31 mouse cellular contexts compared by ENCODE assay signal in the genomic region with DNA sequence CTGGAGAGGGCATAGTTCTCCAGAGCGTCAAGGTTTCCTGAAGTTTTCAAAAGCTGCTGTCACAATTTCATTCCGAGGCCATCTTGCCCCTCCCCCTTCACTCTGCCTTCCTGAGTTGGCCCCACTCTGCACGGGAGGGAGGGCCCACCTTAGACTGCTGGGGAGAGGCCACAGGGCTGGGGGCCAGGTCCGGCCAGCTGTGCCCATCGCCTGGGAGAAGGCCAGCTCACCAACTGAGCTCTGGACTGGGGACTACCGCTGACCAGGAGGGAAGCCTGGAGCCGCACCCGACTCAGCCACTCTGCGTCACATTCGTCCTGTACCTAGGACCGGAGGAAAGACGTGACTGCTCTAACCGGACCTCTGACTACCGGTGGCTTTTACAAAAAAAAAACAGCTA. TPM values are rescaled to one million over a fixed set of nuclear protein-coding genes. Genes with fewer than 3 reads are reported as not detected.
DNase-seq lines count a peak whose midpoint lies in the region; ATAC-seq lines count a peak whose summit lies in the region.
"Had no signal": no experiment of that assay in that cellular context is flagged by ENCODE, and none has a peak within 500 bp of the region (broad histone marks: within the 10 kb centered on the region; RNA-seq: fewer than 3 reads in every experiment).

No protein-coding gene starts in this region.

- H3K36me3 ChIP-seq in forebrain, embryonic 14.5 days (ENCODE audit: control insufficient read depth, insufficient read depth, low read length) = peaks cover 7% of the 10 kb centered on the region; the same call in 1 of the 2 replicates
- no peaks in the 10 kb centered on the region; the same call in 1 of the 2 replicates for H3K36me3 ChIP-seq in forebrain, embryonic 10.5 days (replicated peaks)
- no peaks in the 10 kb centered on the region for H3K36me3 ChIP-seq in kidney, embryonic 15.5 days
- no peaks in the 10 kb centered on the region for H3K36me3 ChIP-seq in midbrain, embryonic 11.5 days (ENCODE audit: control insufficient read depth, insufficient read depth, low read length)
- H3K36me3 ChIP-seq in midbrain, embryonic 15.5 days (replicated peaks) = 0 out of 2 replicates have a peak, but pooled peaks cover 5% of the 10 kb centered on the region
- no peaks in the 10 kb centered on the region; the same call in 1 of the 2 replicates for H3K36me3 ChIP-seq in ES-E14 (ENCODE audit: control insufficient read depth, insufficient read depth, low read length, poor library complexity, severe bottlenecking)
- H3K36me3 ChIP-seq: embryonic facial prominence, embryonic 12.5 days; embryonic facial prominence, embryonic 15.5 days; forebrain, embryonic 12.5 days; heart, embryonic 10.5 days; heart, embryonic 13.5 days had no signal

- H3K9me3 ChIP-seq in forebrain, embryonic 14.5 days (replicated peaks; ENCODE audit: control insufficient read depth, low read length) = no peaks in the 10 kb centered on the region
- H3K9me3 ChIP-seq in forebrain, embryonic 10.5 days = no peaks in the 10 kb centered on the region
- no peaks in the 10 kb centered on the region for H3K9me3 ChIP-seq in kidney, embryonic 15.5 days (replicated peaks)
- H3K9me3 ChIP-seq in midbrain, embryonic 11.5 days (ENCODE audit: control insufficient read depth, low read length) = no peaks in the 10 kb centered on the region
- no peaks in the 10 kb centered on the region for H3K9me3 ChIP-seq in midbrain, embryonic 15.5 days
- H3K9me3 ChIP-seq in ES-E14 (ENCODE audit: control insufficient read depth, insufficient read depth, low read depth, low read length) = no peaks in the 10 kb centered on the region
- H3K9me3 ChIP-seq: embryonic facial prominence, embryonic 12.5 days; embryonic facial prominence, embryonic 15.5 days; forebrain, embryonic 12.5 days; heart, embryonic 10.5 days; heart, embryonic 13.5 days; hindbrain, embryonic 13.5 days had no signal

- in situ Hi-C loops in ES-E14 (cut with MboI; ENCODE audit: low sequenced_read_pairs in 2 of 2, unreplicated experiment in 2 of 2) = no loop called here

- WGBS in forebrain, embryonic 14.5 days = 72% methylated on average over 14 of the region's 14 CpGs
- 70% methylated on average over 14 of the region's 14 CpGs for WGBS in forebrain, embryonic 10.5 days
- 62% methylated on average over 14 of the region's 14 CpGs for WGBS in kidney, embryonic 15.5 days
- 74% methylated on average over 14 of the region's 14 CpGs for WGBS in midbrain, embryonic 11.5 days
- WGBS in midbrain, embryonic 15.5 days = 79% methylated on average over 14 of the region's 14 CpGs

- 0 out of 2 replicates have a peak, but pooled peaks have one; percentile 16 for ATAC-seq in forebrain, embryonic 14.5 days
- peak; percentile 26; the same call in 1 of the 2 replicates for ATAC-seq in kidney, embryonic 15.5 days (replicated peaks; ENCODE audit: low FRiP score)
- ATAC-seq in midbrain, embryonic 11.5 days (ENCODE audit: low FRiP score) = peak; percentile 31; the same call in 1 of the 2 replicates
- no peak; the same call in 1 of the 2 replicates for ATAC-seq in midbrain, embryonic 15.5 days (replicated peaks)
- ATAC-seq: forebrain, embryonic 16.5 days; hindbrain, embryonic 16.5 days had no signal

- no peak overlapping the region for H3K4me3 ChIP-seq in forebrain, embryonic 14.5 days (ENCODE audit: low read depth, low read length)
- no peak overlapping the region for H3K4me3 ChIP-seq in forebrain, embryonic 10.5 days
- no peak overlapping the region for H3K4me3 ChIP-seq in kidney, embryonic 15.5 days (replicated peaks)
- no peak overlapping the region for H3K4me3 ChIP-seq in midbrain, embryonic 11.5 days (ENCODE audit: low read depth, low read length)
- no peak overlapping the region for H3K4me3 ChIP-seq in midbrain, embryonic 15.5 days
- no peak overlapping the region for H3K4me3 ChIP-seq in ES-E14 (ENCODE audit: insufficient read depth in 1 of 2, low read depth in 1 of 2, low read length in 2 of 2, poor library complexity in 1 of 2, severe bottlenecking in 1 of 2)
- H3K4me3 ChIP-seq: embryonic facial prominence, embryonic 12.5 days; embryonic facial prominence, embryonic 15.5 days; forebrain, embryonic 12.5 days; heart, adult 2 months; heart, embryonic 10.5 days; heart, embryonic 13.5 days; hindbrain, embryonic 13.5 days had no signal

- no peak overlapping the region for H3K9ac ChIP-seq in forebrain, embryonic 14.5 days (ENCODE audit: low read length)
- H3K9ac ChIP-seq in kidney, embryonic 15.5 days = no peak overlapping the region
- no peak overlapping the region for H3K9ac ChIP-seq in midbrain, embryonic 11.5 days (ENCODE audit: low read length)
- H3K9ac ChIP-seq in midbrain, embryonic 15.5 days = no peak overlapping the region
- no peak overlapping the region for H3K9ac ChIP-seq in ES-E14 (ENCODE audit: insufficient read depth, low read depth, low read length, poor library complexity, severe bottlenecking)
- H3K9ac ChIP-seq: embryonic facial prominence, embryonic 12.5 days; embryonic facial prominence, embryonic 15.5 days; forebrain, embryonic 12.5 days; heart, embryonic 13.5 days; hindbrain, embryonic 13.5 days had no signal

- no peaks in the 10 kb centered on the region for H3K4me1 ChIP-seq in forebrain, embryonic 14.5 days (ENCODE audit: control insufficient read depth, insufficient read depth, low read length)
- peaks cover 3% of the 10 kb centered on the region; the same call in 1 of the 2 replicates for H3K4me1 ChIP-seq in forebrain, embryonic 10.5 days
- H3K4me1 ChIP-seq in kidney, embryonic 15.5 days = peaks cover 3% of the 10 kb centered on the region; the same call in 1 of the 2 replicates
- H3K4me1 ChIP-seq in midbrain, embryonic 11.5 days (ENCODE audit: control insufficient read depth, insufficient read depth, low read length) = no peaks in the 10 kb centered on the region
- peaks cover 5% of the 10 kb centered on the region; the same call in 1 of the 2 replicates for H3K4me1 ChIP-seq in midbrain, embryonic 15.5 days
- H3K4me1 ChIP-seq in ES-E14 (ENCODE audit: control insufficient read depth in 2 of 2, insufficient read depth in 2 of 2, low read length in 2 of 2, poor library complexity in 1 of 2) = no peaks in the 10 kb centered on the region
- H3K4me1 ChIP-seq: embryonic facial prominence, embryonic 12.5 days; heart, embryonic 13.5 days had no signal

- H3K4me2 ChIP-seq in forebrain, embryonic 14.5 days (ENCODE audit: low read length) = no peak overlapping the region
- no peak overlapping the region for H3K4me2 ChIP-seq in kidney, embryonic 15.5 days
- H3K4me2 ChIP-seq in midbrain, embryonic 11.5 days = no peak overlapping the region
- H3K4me2 ChIP-seq in midbrain, embryonic 15.5 days = no peak overlapping the region
- H3K4me2 ChIP-seq: embryonic facial prominence, embryonic 12.5 days; embryonic facial prominence, embryonic 15.5 days; forebrain, embryonic 12.5 days; heart, embryonic 13.5 days; hindbrain, embryonic 13.5 days had no signal

- DNase-seq in forebrain, embryonic 14.5 days (ENCODE audit: low spot score) = no peak
- no peak for DNase-seq in forebrain, embryonic 10.5 days (ENCODE audit: extremely low spot score, low spot score)
- no peak for DNase-seq in kidney, postnatal 25 days
- DNase-seq in midbrain, embryonic 11.5 days (ENCODE audit: low spot score, missing footprints) = no peak
- DNase-seq in ES-E14 (ENCODE audit: low read depth, low spot score) = no peak
- DNase-seq in urinary bladder, adult 18-20 months (ENCODE audit: low spot score in 2 of 2) = no peak
- DNase-seq: adrenal gland, adult 2 months; adrenal gland, postnatal 14 days; B cell, adult 2 months; cerebellum, adult 11 months; cerebellum, adult 2 months; cerebellum, adult 9-11 months; gastrocnemius, postnatal 10 days; gastrocnemius, postnatal 36 days; heart, adult 2 months; heart, postnatal 14 days; heart, postnatal 4 days had no signal

- no peak overlapping the region for H3K27ac ChIP-seq in forebrain, embryonic 14.5 days (ENCODE audit: low read depth, low read length)
- H3K27ac ChIP-seq in forebrain, embryonic 10.5 days = no peak overlapping the region
- H3K27ac ChIP-seq in kidney, embryonic 15.5 days = no peak overlapping the region
- no peak overlapping the region for H3K27ac ChIP-seq in midbrain, embryonic 11.5 days (ENCODE audit: low read depth, low read length)
- H3K27ac ChIP-seq in midbrain, embryonic 15.5 days = no peak overlapping the region
- no peak overlapping the region for H3K27ac ChIP-seq in ES-E14 (ENCODE audit: insufficient read depth, low read depth, low read length, poor library complexity, severe bottlenecking)
- H3K27ac ChIP-seq: embryonic facial prominence, embryonic 12.5 days; embryonic facial prominence, embryonic 15.5 days; forebrain, embryonic 12.5 days; heart, adult 2 months; heart, embryonic 10.5 days; heart, embryonic 13.5 days; hindbrain, embryonic 13.5 days had no signal

- no peaks in the 10 kb centered on the region for H3K27me3 ChIP-seq in forebrain, embryonic 14.5 days (replicated peaks; ENCODE audit: control insufficient read depth, insufficient read depth, low read length)
- no peaks in the 10 kb centered on the region for H3K27me3 ChIP-seq in forebrain, embryonic 10.5 days (ENCODE audit: poor library complexity, severe bottlenecking)
- H3K27me3 ChIP-seq in kidney, embryonic 15.5 days = no peaks in the 10 kb centered on the region
- no peaks in the 10 kb centered on the region for H3K27me3 ChIP-seq in midbrain, embryonic 11.5 days (ENCODE audit: control insufficient read depth, insufficient read depth, low read length)
- H3K27me3 ChIP-seq in midbrain, embryonic 15.5 days (replicated peaks) = no peaks in the 10 kb centered on the region
- H3K27me3 ChIP-seq: CH12.LX; embryonic facial prominence, embryonic 12.5 days; embryonic facial prominence, embryonic 15.5 days; forebrain, embryonic 12.5 days; hindbrain, embryonic 13.5 days had no signal

RNA-seq across cellular contexts. Expression of a gene that starts 16.9 kb away (rescaled TPM):
- polyA plus RNA-seq in forebrain, embryonic 14.5 days (2014; fragmentation: Nextera tagmentation; extraction: Ambion mirVana) = 0.22 TPM in 1 of 2 replicates, not detected in the other
- not detected in 2 replicates for polyA plus RNA-seq in forebrain, embryonic 10.5 days (2016; fragmentation: Nextera tagmentation; extraction: Ambion mirVana)
- polyA plus RNA-seq in kidney, embryonic 15.5 days (2015; fragmentation: Nextera tagmentation; extraction: Ambion mirVana) = not detected in 2 replicates
- not detected in 2 replicates for polyA plus RNA-seq in midbrain, embryonic 11.5 days (2014; fragmentation: Nextera tagmentation; extraction: Ambion mirVana)
- 0.54 and 1.5 TPM in 2 replicates for polyA plus RNA-seq in midbrain, embryonic 15.5 days (2015; fragmentation: Nextera tagmentation; extraction: Ambion mirVana)
- total RNA-seq in ES-E14 (2012; rRNA removed) = 0.18 TPM in 1 of 2 replicates, not detected in the other
- total RNA-seq: CH12.LX; gastrocnemius, adult 18-20 months; gastrocnemius, postnatal 10 days; gastrocnemius, postnatal 36 days; granulocyte monocyte progenitor cell, adult 5-6 weeks; heart, adult 2 months; heart, postnatal 14 days; heart, postnatal 4 days; MEL had no signal
- polyA plus RNA-seq: adrenal gland, adult 2 months; embryonic facial prominence, embryonic 12.5 days; heart, embryonic 10.5 days; heart, embryonic 13.5 days had no signal

RNA-seq across cellular contexts. Expression of a gene that starts 21.4 kb away (rescaled TPM):
- polyA plus RNA-seq in forebrain, embryonic 14.5 days (2014; fragmentation: Nextera tagmentation; extraction: Ambion mirVana) = 10.5 and 11.1 TPM in 2 replicates
- 10.9 and 12.7 TPM in 2 replicates for polyA plus RNA-seq in forebrain, embryonic 10.5 days (2016; fragmentation: Nextera tagmentation; extraction: Ambion mirVana)
- polyA plus RNA-seq in kidney, embryonic 15.5 days (2015; fragmentation: Nextera tagmentation; extraction: Ambion mirVana) = 9.3 and 12.8 TPM in 2 replicates
- 4.9 and 6.2 TPM in 2 replicates for polyA plus RNA-seq in midbrain, embryonic 11.5 days (2014; fragmentation: Nextera tagmentation; extraction: Ambion mirVana)
- polyA plus RNA-seq in midbrain, embryonic 15.5 days (2015; fragmentation: Nextera tagmentation; extraction: Ambion mirVana) = 22.2 and 23.2 TPM in 2 replicates
- total RNA-seq in ES-E14 (2012; rRNA removed) = 0.69 and 0.98 TPM in 2 replicates
- total RNA-seq: MEL had no signal

RNA-seq across cellular contexts. Expression of a gene that starts 44.9 kb away (rescaled TPM):
- 12.6 and 12.8 TPM in 2 replicates for polyA plus RNA-seq in forebrain, embryonic 14.5 days (2014; fragmentation: Nextera tagmentation; extraction: Ambion mirVana)
- 6.2 and 7.3 TPM in 2 replicates for polyA plus RNA-seq in forebrain, embryonic 10.5 days (2016; fragmentation: Nextera tagmentation; extraction: Ambion mirVana)
- polyA plus RNA-seq in kidney, embryonic 15.5 days (2015; fragmentation: Nextera tagmentation; extraction: Ambion mirVana) = 6.0 and 6.6 TPM in 2 replicates
- polyA plus RNA-seq in midbrain, embryonic 11.5 days (2014; fragmentation: Nextera tagmentation; extraction: Ambion mirVana) = 7.6 and 9.0 TPM in 2 replicates
- 17.9 and 19.2 TPM in 2 replicates for polyA plus RNA-seq in midbrain, embryonic 15.5 days (2015; fragmentation: Nextera tagmentation; extraction: Ambion mirVana)
- total RNA-seq in ES-E14 (2012; rRNA removed) = 17.9 and 19.5 TPM in 2 replicates
- total RNA-seq: MEL had no signal

RNA-seq across cellular contexts. Expression of a gene that starts 48.5 kb away (rescaled TPM):
- polyA plus RNA-seq in forebrain, embryonic 14.5 days (2014; fragmentation: Nextera tagmentation; extraction: Ambion mirVana) = 23.7 and 32.9 TPM in 2 replicates
- 5.2 and 5.9 TPM in 2 replicates for polyA plus RNA-seq in forebrain, embryonic 10.5 days (2016; fragmentation: Nextera tagmentation; extraction: Ambion mirVana)
- polyA plus RNA-seq in kidney, embryonic 15.5 days (2015; fragmentation: Nextera tagmentation; extraction: Ambion mirVana) = 5.3 and 6.7 TPM in 2 replicates
- polyA plus RNA-seq in midbrain, embryonic 11.5 days (2014; fragmentation: Nextera tagmentation; extraction: Ambion mirVana) = 12.2 and 12.7 TPM in 2 replicates
- 86.2 and 96.0 TPM in 2 replicates for polyA plus RNA-seq in midbrain, embryonic 15.5 days (2015; fragmentation: Nextera tagmentation; extraction: Ambion mirVana)
- 5.9 and 7.8 TPM in 2 replicates for total RNA-seq in ES-E14 (2012; rRNA removed)
- total RNA-seq: MEL had no signal
